Mouse (Mus musculus) macrophage (primary cell): ENCODE data around the gene Enox1. TPM values are rescaled to one million over a fixed set of nuclear protein-coding genes. Genes with fewer than 3 reads are reported as not detected.
"Not testable (repeated sequence)": the region's sequence is repeated elsewhere in the genome, so short reads cannot be mapped to it uniquely, and the experiment has no call there.

Experiments
- H3K27ac ChIP-seq: fragments of 350-480 bp; formaldehyde crosslinking; 2 replicates; pipeline ENCODE4 v1.9.0; 2021
- H3K36me3 ChIP-seq: fragments of 350-480 bp; formaldehyde crosslinking; 2 replicates; pipeline ENCODE4 v1.9.0; 2021; ENCODE audit errors: inconsistent target
- H3K4me3 ChIP-seq: fragments of 350-480 bp; formaldehyde crosslinking; 2 replicates; pipeline ENCODE4 v1.9.0; 2021; ENCODE audit errors: inconsistent target
- H3K79me2 ChIP-seq: fragments of 350-480 bp; formaldehyde crosslinking; 2 replicates; pipeline ENCODE4 v1.9.0; 2021; ENCODE audit errors: inconsistent target
- WGBS: methylation state at CpG from one replicate; pipeline ENCODE4 v1.1.7; 2026; ENCODE audit warnings: inconsistent platforms; ENCODE audit not compliant: missing documents; 5-methylcytosine and 5-hydroxymethylcytosine counted together
- polyA plus RNA-seq: library from polyadenylated mRNA; stranded (reverse); fragments of 250-400 nt; gene quantifications from 3 replicates; pipeline ENCODE4 v1.2.4, GENCODE M21; 2018; ENCODE audit warnings: inconsistent platforms
- total RNA-seq, 78 experiments: library from RNA; depleted of rRNA; stranded (reverse); fragments of 250-400 nt; gene quantifications; 1 replicate in 9 of 78; 2 replicates in 24 of 78; 3 replicates in 43 of 78; 4 replicates in 2 of 78; pipeline ENCODE4 v1.2.4; 2018; ENCODE audit warnings: inconsistent platforms in 56 of 78

The Enox1 gene
- total RNA-seq (2018; cell fraction: chromatin; rRNA removed), result under 1 TPM in 1 of 26 experiments, not detected in 25; 0.41 TPM
- under 1 TPM in 1 of 26 experiments, not detected in 25; 0.03 TPM for total RNA-seq (2018; cell fraction: cytosol; rRNA removed)
- total RNA-seq (2018; cell fraction: nucleus; rRNA removed), result under 1 TPM in 1 of 26 experiments, not detected in 25; 0.48 TPM
- polyA plus RNA-seq, result not detected in 3 replicates

- 2% methylated on average over 49 of the region's 73 CpGs for WGBS
Observed at GRCm38 (mm10) chr14:77156222-77156910, at the start of gene Enox1. Enox1 (plus strand) TSS chr14:77156763.

GRCm38 (mm10) chr14:77110622-77111021 is 45.9 kb upstream of the Enox1 start:
- H3K27ac ChIP-seq, H3K79me2 ChIP-seq, H3K4me3 ChIP-seq, H3K36me3 ChIP-seq: not testable (repeated sequence)
- WGBS, result 98% methylated on average over 5 of the region's 5 CpGs

More at GRCm38 (mm10) chr14:77156222-77156910, at the start of gene Enox1:
- Histone ChIP-seq H3K4me3 (no peak within 1 kb of the TSS), H3K36me3 (no peaks in the 10 kb centered on the region), H3K79me2 (no peaks in the 10 kb centered on the region), H3K27ac (no peak within 1 kb of the TSS)

GRCm38 (mm10) chr14:77130612-77131011 is 26.0 kb upstream of the Enox1 start:
- 95% methylated on average over 5 of the region's 5 CpGs for WGBS
- no peak overlapping the region for H3K4me3 ChIP-seq
- H3K79me2 ChIP-seq, result no peaks in the 10 kb centered on the region
- no peaks in the 10 kb centered on the region for H3K36me3 ChIP-seq
- H3K27ac ChIP-seq, result no peak overlapping the region

GRCm38 (mm10) chr14:77136936-77137335 is 19.6 kb upstream of the Enox1 start:
- no peak overlapping the region for H3K27ac ChIP-seq
- WGBS, result 69% methylated on average over 6 of the region's 6 CpGs
- H3K36me3 ChIP-seq, result no peaks in the 10 kb centered on the region
- no peak overlapping the region for H3K4me3 ChIP-seq
- no peaks in the 10 kb centered on the region for H3K79me2 ChIP-seq

GRCm38 (mm10) chr14:77141324-77142282 is 15.0 kb upstream of the Enox1 start:
- H3K4me3 ChIP-seq, result no peak overlapping the region
- no peaks in the 10 kb centered on the region for H3K36me3 ChIP-seq
- WGBS, result 23% methylated on average over 17 of the region's 17 CpGs
- H3K27ac ChIP-seq, result no peak overlapping the region
- no peaks in the 10 kb centered on the region for H3K79me2 ChIP-seq

- Histone ChIP-seq H3K27ac (no peak overlapping the region), H3K79me2 (no peaks in the 10 kb centered on the region), H3K4me3 (no peak overlapping the region), H3K36me3 (no peaks in the 10 kb centered on the region)
- WGBS, result 80% methylated on average over 4 of the region's 4 CpGs
Observed at GRCm38 (mm10) chr14:77145103-77145502, 11.5 kb upstream of the Enox1 start.

GRCm38 (mm10) chr14:77147635-77148034 is 8.9 kb upstream of the Enox1 start:
- no peaks in the 10 kb centered on the region for H3K36me3 ChIP-seq
- H3K79me2 ChIP-seq, result no peaks in the 10 kb centered on the region
- no peak overlapping the region for H3K4me3 ChIP-seq
- 88% methylated on average over 1 of the region's 1 CpGs for WGBS
- H3K27ac ChIP-seq, result no peak overlapping the region

GRCm38 (mm10) chr14:77150556-77150955 is 6.0 kb upstream of the Enox1 start:
- Histone ChIP-seq H3K79me2 (no peaks in the 10 kb centered on the region), H3K36me3 (no peaks in the 10 kb centered on the region), H3K27ac (no peak overlapping the region), H3K4me3 (no peak overlapping the region)
- 91% methylated on average over 6 of the region's 6 CpGs for WGBS

GRCm38 (mm10) chr14:77151431-77151830 is 5.1 kb upstream of the Enox1 start:
- WGBS, result 95% methylated on average over 7 of the region's 7 CpGs
- Histone ChIP-seq H3K4me3 (no peak overlapping the region), H3K27ac (no peak overlapping the region), H3K36me3 (no peaks in the 10 kb centered on the region), H3K79me2 (no peaks in the 10 kb centered on the region)

GRCm38 (mm10) chr14:77156911-77157504 is 445 bp downstream of the Enox1 start:
- H3K4me3 ChIP-seq, result no peak overlapping the region
- 2% methylated on average over 61 of the region's 64 CpGs for WGBS
- no peaks in the 10 kb centered on the region for H3K79me2 ChIP-seq

GRCm38 (mm10) chr14:77157505-77157911 is 945 bp downstream of the Enox1 start:
- Histone ChIP-seq H3K27ac (no peak overlapping the region), H3K36me3 (no peaks in the 10 kb centered on the region), H3K4me3 (no peak overlapping the region), H3K79me2 (no peaks in the 10 kb centered on the region)
- WGBS, result 4% methylated on average over 31 of the region's 31 CpGs

More at GRCm38 (mm10) chr14:77156911-77157504, 445 bp downstream of the Enox1 start:
- Histone ChIP-seq H3K36me3 (no peaks in the 10 kb centered on the region), H3K27ac (no peak overlapping the region)

GRCm38 (mm10) chr14:77159397-77159796 is 2.8 kb downstream of the Enox1 start:
- Histone ChIP-seq H3K4me3 (no peak overlapping the region), H3K79me2 (no peaks in the 10 kb centered on the region), H3K36me3 (no peaks in the 10 kb centered on the region), H3K27ac (no peak overlapping the region)
- WGBS, result 74% methylated on average over 5 of the region's 5 CpGs

GRCm38 (mm10) chr14:77162496-77162895 is 5.9 kb downstream of the Enox1 start:
- Histone ChIP-seq H3K79me2 (no peaks in the 10 kb centered on the region), H3K4me3 (no peak overlapping the region), H3K27ac (no peak overlapping the region), H3K36me3 (no peaks in the 10 kb centered on the region)
- 87% methylated on average over 3 of the region's 3 CpGs for WGBS

- no peaks in the 10 kb centered on the region for H3K79me2 ChIP-seq
- WGBS, result 87% methylated on average over 6 of the region's 6 CpGs
- H3K27ac ChIP-seq, result no peak overlapping the region
- no peaks in the 10 kb centered on the region for H3K36me3 ChIP-seq
- H3K4me3 ChIP-seq, result no peak overlapping the region
Observed at GRCm38 (mm10) chr14:77164396-77164795, 7.8 kb downstream of the Enox1 start.
